Mouse (Mus musculus) ovary, postnatal 36 days (tissue): ENCODE results near the gene Tomm40l.

Experiments used
- DNase-seq: peaks from one replicate; pipeline ENCODE4 v3.0.0; 2022; ENCODE audit warnings: low spot score, mixed read lengths

The Tomm40l gene

GRCm38 (mm10) chr1:171222238-171223155 is at the start of gene Tomm40l:
TSS of gene Tomm40l (minus strand) at chr1:171222514.
- DNase-seq: peak; percentile 83

GRCm38 (mm10) chr1:171272086-171272485 is 49.8 kb upstream of the Tomm40l start:
- DNase-seq: no peak

GRCm38 (mm10) chr1:171271622-171272021 is 49.3 kb upstream of the Tomm40l start:
- DNase-seq: no peak

- DNase-seq: no peak
Observed at GRCm38 (mm10) chr1:171271196-171271595, 48.9 kb upstream of the Tomm40l start.

GRCm38 (mm10) chr1:171270573-171270900 is 48.2 kb upstream of the Tomm40l start:
- DNase-seq: no peak

- peak; percentile 97 for DNase-seq
Observed at GRCm38 (mm10) chr1:171269848-171270572, 47.7 kb upstream of the Tomm40l start, which contains the start of gene B4galt3. TSS of gene B4galt3 (plus strand) at chr1:171270328.

- DNase-seq: no peak
Observed at GRCm38 (mm10) chr1:171268341-171268740, 46.0 kb upstream of the Tomm40l start.

GRCm38 (mm10) chr1:171265971-171266744 is 43.8 kb upstream of the Tomm40l start:
- DNase-seq: no peak

GRCm38 (mm10) chr1:171263666-171264461 is 41.5 kb upstream of the Tomm40l start:
- DNase-seq: no peak

GRCm38 (mm10) chr1:171263185-171263611 is 40.9 kb upstream of the Tomm40l start:
- DNase-seq: no peak

- peak; percentile 50 for DNase-seq
Observed at GRCm38 (mm10) chr1:171262594-171263130, 40.3 kb upstream of the Tomm40l start.

- DNase-seq: no peak
Observed at GRCm38 (mm10) chr1:171260316-171260715, 38.0 kb upstream of the Tomm40l start.

GRCm38 (mm10) chr1:171258921-171259320 is 36.6 kb upstream of the Tomm40l start:
- no peak for DNase-seq

GRCm38 (mm10) chr1:171257781-171258180 is 35.5 kb upstream of the Tomm40l start:
- no peak for DNase-seq

- peak; percentile 44 for DNase-seq
Observed at GRCm38 (mm10) chr1:171256937-171257548, 34.7 kb upstream of the Tomm40l start.

- DNase-seq: no peak
Observed at GRCm38 (mm10) chr1:171256095-171256818, 33.9 kb upstream of the Tomm40l start.

- DNase-seq: no peak
Observed at GRCm38 (mm10) chr1:171252415-171252814, 30.1 kb upstream of the Tomm40l start.

- DNase-seq: peak; percentile 49
Observed at GRCm38 (mm10) chr1:171251594-171252324, 29.4 kb upstream of the Tomm40l start.
